In genomic region chr6:31114336-31115335, GRCm38 (mm10) we compare ENCODE assay signal across 10 mouse cellular contexts.
DNase-seq lines count a peak whose midpoint lies in the region; ATAC-seq and TF ChIP-seq lines count a peak whose summit lies in the region.
"Had no signal": no experiment of that assay in that cellular context is flagged by ENCODE, and none has a peak within 500 bp of the region (broad histone marks: within the 10 kb centered on the region; RNA-seq: fewer than 3 reads in every experiment).

No protein-coding gene starts in this region.

- H3K9me3 ChIP-seq in intestine, embryonic 16.5 days (ENCODE audit: control insufficient read depth, low read length), result no peaks in the 10 kb centered on the region
- H3K9me3 ChIP-seq in hindbrain, embryonic 13.5 days, result 0 out of 2 replicates have a peak, but pooled peaks cover under 1% of the 10 kb centered on the region

- 19% methylated on average over 19 of the region's 19 CpGs for WGBS in lung, adult 2 months
- WGBS in intestine, embryonic 16.5 days, result 64% methylated on average over 19 of the region's 19 CpGs
- WGBS in hindbrain, embryonic 13.5 days, result 81% methylated on average over 19 of the region's 19 CpGs

- H3K4me2 ChIP-seq in intestine, embryonic 16.5 days (ENCODE audit: low read depth, low read length), result no peak overlapping the region
- H3K4me2 ChIP-seq in hindbrain, embryonic 13.5 days, result no peak overlapping the region

- ATAC-seq in intestine, embryonic 16.5 days, result 0 out of 2 replicates have a peak, but pooled peaks have one; percentile 38
- peak; percentile 29 for ATAC-seq in monocyte, adult 5-6 weeks (replicated peaks; ENCODE audit: insufficient number of reproducible peaks, low FRiP score, low TSS enrichment, poor library complexity, severe bottlenecking)
- ATAC-seq in hindbrain, embryonic 13.5 days (ENCODE audit: low FRiP score), result no peak

- H3K4me1 ChIP-seq in lung, adult 2 months (ENCODE audit: control insufficient read depth, insufficient read depth, low read length), result peaks cover 42% of the 10 kb centered on the region
- no peaks in the 10 kb centered on the region for H3K4me1 ChIP-seq in intestine, embryonic 16.5 days (ENCODE audit: control insufficient read depth, insufficient read depth, low read length)
- 0 out of 2 replicates have a peak, but pooled peaks cover 4% of the 10 kb centered on the region for H3K4me1 ChIP-seq in hindbrain, embryonic 13.5 days (replicated peaks)

- no peak overlapping the region for H3K27ac ChIP-seq in intestine, embryonic 16.5 days (ENCODE audit: low read length)
- no peak overlapping the region for H3K27ac ChIP-seq in hindbrain, embryonic 13.5 days

- DNase-seq in lung, adult 2 months, result no peak
- no peak for DNase-seq in lung, postnatal 4 days
- peak; percentile 75 for DNase-seq in brain, adult 2 months (ENCODE audit: low read depth, low spot score)
- DNase-seq in MN1 (ENCODE audit: low spot score), result no peak
- DNase-seq in right cerebral cortex, postnatal 25 days, result no peak
- DNase-seq: adrenal gland, postnatal 10 days; midbrain, embryonic 14.5 days had no signal

- no peaks in the 10 kb centered on the region for H3K27me3 ChIP-seq in intestine, embryonic 16.5 days (replicated peaks; ENCODE audit: control insufficient read depth, insufficient read depth, low read length)
- no peaks in the 10 kb centered on the region for H3K27me3 ChIP-seq in hindbrain, embryonic 13.5 days

- H3K9ac ChIP-seq in intestine, embryonic 16.5 days (ENCODE audit: low read depth, low read length), result no peak overlapping the region
- H3K9ac ChIP-seq in hindbrain, embryonic 13.5 days, result no peak overlapping the region

- TF ChIP-seq POLR2A in lung, adult 2 months (IDR thresholded peaks at IDR 0.05; ENCODE audit: borderline replicate concordance, extremely low read depth, low read depth, low read length), result peak; percentile 16; the same call in 1 of the 2 replicates

- no peak for TF ChIP-seq CTCF in lung, adult 2 months (IDR thresholded peaks at IDR 0.05; ENCODE audit: insufficient read depth, low read length)

- peak overlapping the region; percentile 63 for H3K4me3 ChIP-seq in lung, adult 2 months (replicated peaks; ENCODE audit: extremely low read depth, low read depth, low read length)
- no peak overlapping the region for H3K4me3 ChIP-seq in intestine, embryonic 16.5 days (ENCODE audit: low read length)
- H3K4me3 ChIP-seq in hindbrain, embryonic 13.5 days, result no peak overlapping the region

- H3K36me3 ChIP-seq in intestine, embryonic 16.5 days (ENCODE audit: control insufficient read depth, insufficient read depth, low read length), result no peaks in the 10 kb centered on the region
- no peaks in the 10 kb centered on the region for H3K36me3 ChIP-seq in hindbrain, embryonic 13.5 days
